Mouse (Mus musculus) MEL (cell line): ENCODE data around the gene Med12l. TPM values are rescaled to one million over a fixed set of nuclear protein-coding genes. Genes with fewer than 3 reads are reported as not detected.

Experiments
- DNase-seq: peaks from one replicate; pipeline ENCODE4 v3.0.0; 2011; ENCODE audit warnings: low read depth, low spot score
- H3K27ac ChIP-seq: 2 replicates; pipeline ENCODE4 v1.5.1; 2012; ENCODE audit warnings: low read depth, mild to moderate bottlenecking, control low read depth, low read length, moderate library complexity; ENCODE audit not compliant: control insufficient read depth
- H3K27me3 ChIP-seq, 2 experiments: fragments of 150-350 bp in 1 of 2; sonication (generic) in 1 of 2; 2 replicates each; pipeline ENCODE4 v1.6.1; 2012; ENCODE audit warnings: low read length in 2 of 2, mild to moderate bottlenecking in 2 of 2, improper control_type of control experiment in 1 of 2, moderate library complexity in 1 of 2; ENCODE audit not compliant: insufficient read depth in 2 of 2, control insufficient read depth in 1 of 2
- H3K36me3 ChIP-seq, 2 experiments: 2 replicates each; pipeline ENCODE4 v1.6.1; 2012 to 2014; ENCODE audit warnings: low read length in 2 of 2, improper control_type of control experiment in 1 of 2, inconsistent platforms in 1 of 2, mild to moderate bottlenecking in 1 of 2; ENCODE audit not compliant: insufficient read depth in 2 of 2, control insufficient read depth in 1 of 2
- H3K4me1 ChIP-seq, 2 experiments: fragments of 150-350 bp in 1 of 2; sonication (generic) in 1 of 2; 2 replicates each; pipeline ENCODE4 v1.6.1; 2012; ENCODE audit warnings: low read length in 2 of 2, improper control_type of control experiment in 1 of 2, mild to moderate bottlenecking in 1 of 2; ENCODE audit not compliant: insufficient read depth in 2 of 2, control insufficient read depth in 1 of 2
- H3K4me3 ChIP-seq, 2 experiments: fragments of 150-350 bp in 1 of 2; sonication (generic) in 1 of 2; 2 replicates each; pipeline ENCODE4 v1.5.1; 2012; ENCODE audit warnings: low read depth in 2 of 2, low read length in 2 of 2, mild to moderate bottlenecking in 2 of 2, moderate library complexity in 2 of 2, control low read depth in 1 of 2, improper control_type of control experiment in 1 of 2; ENCODE audit not compliant: control insufficient read depth in 1 of 2, insufficient read depth in 1 of 2
- H3K79me2 ChIP-seq: 2 replicates; pipeline ENCODE4 v1.6.1; 2012; ENCODE audit warnings: mild to moderate bottlenecking, low read length, moderate library complexity; ENCODE audit not compliant: control insufficient read depth, poor library complexity, insufficient read depth
- H3K9ac ChIP-seq: 2 replicates; pipeline ENCODE4 v1.6.1; 2012; ENCODE audit warnings: low read depth, mild to moderate bottlenecking, control low read depth, low read length, moderate library complexity; ENCODE audit not compliant: control insufficient read depth, poor library complexity, severe bottlenecking
- H3K9me3 ChIP-seq: fragments of 150-350 bp; sonication (generic); replicated peaks from 2 replicates; pipeline ENCODE4 v1.6.1; 2012; ENCODE audit warnings: mild to moderate bottlenecking, low read length, improper control_type of control experiment, moderate library complexity; ENCODE audit not compliant: insufficient read depth
- BHLHE40 ChIP-seq: IDR thresholded peaks from 2 replicates; pipeline ENCODE4 v1.6.1; 2012; ENCODE audit warnings: low read depth, mild to moderate bottlenecking, inconsistent platforms, low read length, improper control_type of control experiment, borderline replicate concordance
- CHD2 ChIP-seq: IDR thresholded peaks from 2 replicates; pipeline ENCODE4 v1.6.1; 2011; ENCODE audit warnings: low read length, improper control_type of control experiment
- CTCF ChIP-seq, 3 experiments: IDR thresholded peaks in 2 of 3; conservative IDR thresholded peaks in 1 of 3; 2 replicates each; pipeline ENCODE4 v1.5.1; 2011 to 2012; ENCODE audit warnings: low read length in 3 of 3, low read depth in 2 of 3, mild to moderate bottlenecking in 2 of 3, improper control_type of control experiment in 1 of 3, inconsistent platforms in 1 of 3, mixed read lengths in 1 of 3, moderate library complexity in 1 of 3; ENCODE audit not compliant: control insufficient read depth in 1 of 3, insufficient read depth in 1 of 3, poor library complexity in 1 of 3, severe bottlenecking in 1 of 3
- E2F4 ChIP-seq: IDR thresholded peaks from 2 replicates; pipeline ENCODE4 v1.6.1; 2011; ENCODE audit warnings: low read depth, low read length, improper control_type of control experiment, borderline replicate concordance
- ELF1 ChIP-seq: IDR thresholded peaks from 2 replicates; pipeline ENCODE4 v1.6.1; 2014; ENCODE audit warnings: low read depth, mild to moderate bottlenecking, inconsistent platforms, low read length, improper control_type of control experiment, moderate library complexity
- EP300 ChIP-seq, 2 experiments: IDR thresholded peaks; 2 replicates each; pipeline ENCODE4 v1.6.1; 2011; ENCODE audit warnings: improper control_type of control experiment in 2 of 2, low read length in 2 of 2, low read depth in 1 of 2, mild to moderate bottlenecking in 1 of 2
- GATA1 ChIP-seq: IDR thresholded peaks from 2 replicates; pipeline ENCODE4 v1.6.1; 2011; ENCODE audit warnings: low read depth, low read length, improper control_type of control experiment
- HCFC1 ChIP-seq: IDR thresholded peaks from 2 replicates; pipeline ENCODE4 v1.6.1; 2012; ENCODE audit warnings: low read depth, mild to moderate bottlenecking, inconsistent platforms, low read length, improper control_type of control experiment, moderate library complexity
- MAX ChIP-seq: IDR thresholded peaks from 2 replicates; pipeline ENCODE4 v1.6.1; 2011; ENCODE audit warnings: low read length, improper control_type of control experiment
- MXI1 ChIP-seq: IDR thresholded peaks from 2 replicates; pipeline ENCODE4 v1.6.1; 2011; ENCODE audit warnings: mild to moderate bottlenecking, low read depth, low read length, improper control_type of control experiment
- POLR2AphosphoS5 ChIP-seq: IDR thresholded peaks from 2 replicates; pipeline ENCODE4 v1.6.1; 2012; ENCODE audit warnings: low read depth, borderline replicate concordance, mild to moderate bottlenecking, inconsistent platforms, low read length, moderate library complexity, mixed read lengths
- RAD21 ChIP-seq: IDR thresholded peaks from 2 replicates; pipeline ENCODE4 v1.6.1; 2011; ENCODE audit warnings: mild to moderate bottlenecking, low read depth, low read length, improper control_type of control experiment
- SIN3A ChIP-seq: IDR thresholded peaks from 2 replicates; pipeline ENCODE4 v1.6.1; 2012; ENCODE audit warnings: low read length, improper control_type of control experiment, inconsistent platforms
- TBP ChIP-seq: IDR thresholded peaks from 2 replicates; pipeline ENCODE4 v1.8.0; 2011; ENCODE audit warnings: low read depth, low read length, improper control_type of control experiment
- USF2 ChIP-seq, 2 experiments: IDR thresholded peaks; 2 replicates each; pipeline ENCODE4 v1.6.1; 2011 to 2012; ENCODE audit warnings: improper control_type of control experiment in 2 of 2, low read length in 2 of 2, borderline replicate concordance in 1 of 2, inconsistent platforms in 1 of 2, low read depth in 1 of 2, mild to moderate bottlenecking in 1 of 2; ENCODE audit not compliant: insufficient read depth in 1 of 2
- ZC3H11A ChIP-seq: IDR thresholded peaks from 2 replicates; pipeline ENCODE4 v1.6.1; 2012; ENCODE audit warnings: low read depth, mild to moderate bottlenecking, inconsistent platforms, low read length, improper control_type of control experiment
- polyA plus RNA-seq, 2 experiments: library from polyadenylated mRNA; stranded (reverse) in 1 of 2; unstranded in 1 of 2; fragments of >175 nt in 1 of 2; fragments of >200 nt in 1 of 2; gene quantifications; 2 replicates each; pipeline versions ENCODE4 v1.2.1 to v1.2.4; 2012; ENCODE audit warnings: low replicate concordance in 2 of 2, low read depth in 1 of 2; ENCODE audit not compliant: insufficient read length in 2 of 2, insufficient read depth in 1 of 2, missing spikeins in 1 of 2
- total RNA-seq: library from RNA; depleted of rRNA; stranded (reverse); fragments of 300-350 nt; gene quantifications from 2 replicates; pipeline ENCODE4 v1.2.3, GENCODE M21; 2012

Gene Med12l
- total and polyA plus RNA-seq, 3 experiments: 0.03 TPM; not detected in 2

DNA sequence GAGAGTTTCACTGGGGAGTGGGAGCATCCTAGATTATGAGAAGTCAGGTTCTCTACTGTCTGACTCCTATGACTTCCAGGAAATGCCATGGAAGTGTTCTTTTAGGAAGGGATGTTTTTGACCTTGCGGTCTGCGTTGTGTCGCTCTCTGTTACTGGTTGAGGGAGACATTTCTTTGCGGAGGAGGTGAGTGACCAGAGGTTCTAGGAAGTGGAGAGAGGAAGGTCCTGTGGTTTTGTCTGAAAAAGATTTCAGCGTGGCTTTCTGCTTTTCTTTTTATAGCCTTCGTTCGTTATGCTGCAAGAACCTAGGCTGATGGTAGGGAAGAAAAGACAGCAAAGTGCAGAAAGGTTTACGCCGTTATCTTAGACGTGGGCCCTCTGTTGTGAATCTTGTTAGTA, 92.9 kb downstream of the Med12l start:
- Histone ChIP-seq H3K79me2 (no peaks in the 10 kb centered on the region), H3K27ac (no peak overlapping the region), H3K4me3 (no peak overlapping the region), H3K9me3 (no peaks in the 10 kb centered on the region), H3K27me3 (peaks cover 0 to 2% of the 10 kb centered on the region in 2 experiments), H3K4me1 (peaks cover 5 to 6% of the 10 kb centered on the region in 2 experiments), H3K9ac (no peak overlapping the region), H3K36me3 (peaks cover 0 to 4% of the 10 kb centered on the region in 2 experiments; a peak in 2 of 4 replicates)
- TF ChIP-seq ZC3H11A (no peak), EP300 (IDR thresholded peaks at IDR 0.05; ENCODE audit: low read depth in 1 of 2, low read length in 2 of 2) (no peak), HCFC1 (no peak), SIN3A (no peak), E2F4 (no peak), GATA1 (no peak), MAX (no peak), RAD21 (no peak), POLR2AphosphoS5 (no peak), MXI1 (no peak), TBP (no peak)
- no peak for DNase-seq

DNA sequence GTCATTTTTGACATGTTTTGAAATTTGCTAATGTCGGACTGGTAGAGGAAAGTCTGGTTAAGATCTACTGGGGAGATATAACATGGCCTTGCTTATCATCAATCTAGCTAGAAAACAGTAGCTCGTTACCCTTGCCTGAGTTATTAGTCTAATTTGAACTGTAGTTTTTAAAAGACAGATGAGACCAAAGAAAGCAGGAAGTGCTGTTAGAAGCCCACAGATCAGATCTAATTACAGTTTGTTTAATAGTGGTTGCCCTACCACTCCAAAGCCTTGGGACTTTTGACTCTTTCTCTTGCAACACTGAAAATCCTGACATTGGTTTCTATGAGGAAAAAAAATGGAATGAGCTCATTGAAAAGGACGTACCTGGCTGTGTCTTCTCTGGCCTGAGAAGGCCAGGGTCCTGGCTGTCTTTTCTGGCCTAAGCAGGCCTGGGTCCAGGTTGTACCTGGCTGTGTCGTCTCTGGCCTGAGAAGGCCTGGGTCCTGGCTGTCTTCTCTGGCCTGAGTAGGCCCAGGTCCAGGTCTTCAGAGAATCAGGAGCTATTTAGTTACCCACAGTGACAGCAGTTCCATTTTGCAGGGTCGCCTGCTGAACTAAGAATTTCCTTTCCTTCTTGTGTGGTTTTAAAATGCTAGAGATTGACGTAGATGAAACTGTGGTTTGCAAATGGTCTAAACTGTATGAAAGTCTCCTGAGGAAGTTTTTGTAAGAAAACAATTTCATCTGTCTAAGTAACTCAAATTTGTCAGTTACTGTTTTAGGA, 95.8 kb downstream of the Med12l start, which contains the start of gene Gpr171:
TSS of gene Gpr171 (minus strand) at position 604 of the 769 bp plus-strand sequence.
- Histone ChIP-seq H3K9ac (no peak within 1 kb of the TSS), H3K9me3 (no peaks in the 10 kb centered on the region), H3K4me1 (peaks cover 5 to 16% of the 10 kb centered on the region in 2 experiments), H3K36me3 (peaks cover 0 to 11% of the 10 kb centered on the region in 2 experiments; a peak in 2 of 4 replicates), H3K79me2 (no peaks in the 10 kb centered on the region), H3K27me3 (peaks cover 0 to under 1% of the 10 kb centered on the region in 2 experiments; a peak in 2 of 4 replicates), H3K27ac (peak within 1 kb of the TSS; percentile 15; the same call in 1 of the 2 replicates), H3K4me3 (no peak within 1 kb of the TSS)
- DNase-seq: no peak
- no peak for TF ChIP-seq MAX
- TF ChIP-seq BHLHE40: no peak
- TF ChIP-seq ELF1: peak; percentile 68
- no peak for TF ChIP-seq CHD2
- peak in 1 of 2 experiments; percentile 42; a peak in 1 of 4 replicates for TF ChIP-seq EP300 (IDR thresholded peaks at IDR 0.05; ENCODE audit: low read depth in 1 of 2, low read length in 2 of 2)
- 0 out of 2 replicates have a peak, but pooled peaks have one; percentile 28 for TF ChIP-seq GATA1
- TF ChIP-seq USF2 (IDR thresholded peaks at IDR 0.05; ENCODE audit: borderline replicate concordance in 1 of 2, insufficient read depth in 1 of 2, low read depth in 1 of 2, low read length in 2 of 2): no peak
- no peak for TF ChIP-seq CTCF (IDR thresholded peaks at IDR 0.05 in 2 of 3, conservative IDR thresholded peaks at IDR 0.05 in 1 of 3; ENCODE audit: control insufficient read depth in 1 of 3, insufficient read depth in 1 of 3, low read depth in 2 of 3, low read length in 3 of 3, poor library complexity in 1 of 3, severe bottlenecking in 1 of 3)
